Mouse (Mus musculus) hindbrain, embryonic 10.5 days (tissue): ENCODE results near the gene Zfp335. TPM values are rescaled to one million over a fixed set of nuclear protein-coding genes. Genes with fewer than 3 reads are reported as not detected.

Experiments
- DNase-seq: peaks from one replicate; pipeline ENCODE4 v3.0.0-alpha.2; 2017; ENCODE audit warnings: low spot score
- H3K27ac ChIP-seq: fragments of 300-500 bp; sonication (generic); 2 replicates; pipeline ENCODE4 v1.5.1; 2016; ENCODE audit warnings: mild to moderate bottlenecking, moderate library complexity
- H3K27me3 ChIP-seq: fragments of 300-500 bp; sonication (generic); 2 replicates; pipeline ENCODE4 v1.6.1; 2016; ENCODE audit warnings: mild to moderate bottlenecking; ENCODE audit not compliant: poor library complexity, insufficient read depth, severe bottlenecking
- H3K36me3 ChIP-seq: fragments of 300-500 bp; sonication (generic); 2 replicates; pipeline ENCODE4 v1.6.1; 2016; ENCODE audit warnings: mild to moderate bottlenecking, moderate library complexity
- H3K4me1 ChIP-seq: fragments of 300-500 bp; sonication (generic); replicated peaks from 2 replicates; pipeline ENCODE4 v1.6.1; 2016; ENCODE audit warnings: mild to moderate bottlenecking
- H3K4me3 ChIP-seq: fragments of 300-500 bp; sonication (generic); 2 replicates; pipeline ENCODE4 v1.5.1; 2016; ENCODE audit warnings: mild to moderate bottlenecking, moderate library complexity
- H3K9me3 ChIP-seq: fragments of 300-500 bp; sonication (generic); 2 replicates; pipeline ENCODE4 v1.6.1; 2016; ENCODE audit warnings: mild to moderate bottlenecking, moderate library complexity
- WGBS: fragments of 180-500 bp; shearing (Covaris S2); methylation state at CpG from one replicate; pipeline ENCODE4 v1.1.7; 2016; 5-methylcytosine and 5-hydroxymethylcytosine counted together
- polyA plus RNA-seq: library from polyadenylated mRNA; unstranded; fragments of >200 nt; fragmentation: Nextera tagmentation; extraction: Ambion mirVana; gene quantifications from 2 replicates; pipeline ENCODE4 v1.2.1, GENCODE M21; 2016

The Zfp335 gene
- polyA plus RNA-seq, 1 experiment from 2014 or later = 18.4 TPM

DNA sequence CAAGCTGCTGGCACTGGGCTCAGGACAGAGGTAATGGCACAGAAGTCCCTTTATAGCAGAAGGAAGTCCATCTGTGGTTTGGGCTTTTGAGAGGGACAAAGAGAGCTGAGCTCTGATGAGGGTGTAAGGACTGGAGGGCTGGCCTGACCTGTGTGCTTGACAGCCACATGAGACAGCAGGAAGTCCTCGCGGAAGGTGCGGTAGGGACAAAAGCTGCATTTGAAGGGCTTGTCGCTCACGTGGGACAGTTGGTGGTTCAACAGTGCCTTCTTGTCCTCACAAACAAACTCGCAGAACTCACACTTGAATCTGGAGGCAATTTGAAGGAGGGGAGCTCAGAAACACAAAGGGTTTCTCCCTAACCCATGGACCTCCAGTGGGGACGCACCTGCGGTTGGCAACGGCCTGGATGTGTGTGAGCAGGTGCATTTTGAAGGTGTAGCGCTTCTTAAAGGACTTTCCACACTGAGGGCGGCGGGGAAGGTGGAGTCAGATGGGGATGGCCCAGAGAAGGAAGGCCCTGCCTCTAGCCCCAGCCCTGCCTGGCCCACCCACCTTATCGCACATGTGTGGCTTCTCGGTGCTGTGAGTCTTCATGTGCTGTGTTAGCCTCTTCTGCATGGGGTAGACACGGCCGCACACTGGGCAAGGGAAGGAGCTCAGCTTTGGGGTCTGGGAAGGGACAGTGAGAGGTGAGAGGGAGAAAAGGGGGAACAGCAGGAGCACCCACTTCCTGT lies 11.7 kb downstream of the Zfp335 start:
- H3K9me3 ChIP-seq = no peaks in the 10 kb centered on the region
- peaks cover 16% of the 10 kb centered on the region for H3K4me1 ChIP-seq
- DNase-seq = no peak
- 90% methylated on average over 16 of the region's 16 CpGs for WGBS
- H3K27ac ChIP-seq = no peak overlapping the region
- no peak overlapping the region for H3K4me3 ChIP-seq
- peaks cover 100% of the 10 kb centered on the region for H3K36me3 ChIP-seq
- no peaks in the 10 kb centered on the region for H3K27me3 ChIP-seq

DNA sequence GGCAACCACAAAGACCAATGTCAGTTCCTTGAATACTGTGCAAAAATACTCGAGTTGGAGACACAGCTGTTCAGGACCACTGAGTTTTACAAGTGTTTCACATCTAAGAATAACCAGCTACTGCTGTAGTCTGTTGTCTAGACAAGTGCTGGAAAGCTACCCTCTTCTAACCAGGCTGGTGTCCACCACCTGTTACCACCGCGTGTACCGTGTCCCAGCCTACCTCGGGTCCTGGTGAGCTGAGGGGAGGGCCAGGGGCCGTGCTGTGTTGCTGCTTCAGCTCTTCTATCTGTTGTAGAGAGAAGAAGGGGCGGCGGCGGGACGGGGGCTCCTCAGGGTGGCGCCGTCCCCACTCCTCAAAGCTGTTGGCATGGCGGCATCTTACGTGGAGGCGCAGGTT lies 12.5 kb downstream of the Zfp335 start:
- no peak for DNase-seq
- Histone ChIP-seq H3K4me1 (peaks cover 14% of the 10 kb centered on the region), H3K4me3 (no peak overlapping the region), H3K9me3 (no peaks in the 10 kb centered on the region), H3K27ac (no peak overlapping the region), H3K27me3 (no peaks in the 10 kb centered on the region), H3K36me3 (peaks cover 100% of the 10 kb centered on the region)
- 92% methylated on average over 15 of the region's 15 CpGs for WGBS

- WGBS = 94% methylated on average over 7 of the region's 7 CpGs
- H3K27me3 ChIP-seq = no peaks in the 10 kb centered on the region
- no peak overlapping the region for H3K27ac ChIP-seq
- DNase-seq = no peak
- no peaks in the 10 kb centered on the region for H3K9me3 ChIP-seq
- H3K4me1 ChIP-seq = peaks cover 11% of the 10 kb centered on the region
- no peak overlapping the region for H3K4me3 ChIP-seq
- peaks cover 100% of the 10 kb centered on the region for H3K36me3 ChIP-seq
These were observed 13.5 kb downstream of the Zfp335 start for GRCm38 (mm10) chr2:164898008-164898407.

DNA sequence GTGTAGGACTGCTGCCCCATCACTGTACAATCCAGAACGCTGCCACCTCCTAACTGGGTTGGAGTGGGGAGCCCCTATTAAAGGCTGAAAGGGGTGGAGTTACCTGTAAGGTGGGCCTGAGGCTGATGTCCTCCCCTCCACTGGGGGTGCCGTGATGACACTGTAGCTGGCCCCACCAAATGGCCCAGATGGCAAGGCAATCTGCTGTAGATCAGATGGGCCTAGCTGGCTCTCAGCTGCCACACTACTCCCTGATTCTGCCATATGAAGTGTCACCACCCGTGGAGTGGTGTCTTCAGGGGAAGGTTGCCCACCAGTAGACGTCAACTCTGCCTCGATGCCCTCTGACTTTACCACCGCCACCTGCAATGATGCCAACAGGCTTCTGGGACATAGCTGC lies 15.7 kb downstream of the Zfp335 start:
- no peak overlapping the region for H3K27ac ChIP-seq
- no peaks in the 10 kb centered on the region for H3K27me3 ChIP-seq
- no peaks in the 10 kb centered on the region for H3K4me1 ChIP-seq
- H3K4me3 ChIP-seq = no peak overlapping the region
- no peak for DNase-seq
- peaks cover 100% of the 10 kb centered on the region for H3K36me3 ChIP-seq
- 96% methylated on average over 6 of the region's 6 CpGs for WGBS
- no peaks in the 10 kb centered on the region for H3K9me3 ChIP-seq

GRCm38 (mm10) chr2:164894644-164895043 lies 16.9 kb downstream of the Zfp335 start:
- no peaks in the 10 kb centered on the region for H3K9me3 ChIP-seq
- H3K27me3 ChIP-seq = no peaks in the 10 kb centered on the region
- no peak overlapping the region for H3K27ac ChIP-seq
- peaks cover 100% of the 10 kb centered on the region for H3K36me3 ChIP-seq
- H3K4me1 ChIP-seq = no peaks in the 10 kb centered on the region
- WGBS = 82% methylated on average over 1 of the region's 1 CpGs
- no peak overlapping the region for H3K4me3 ChIP-seq
- no peak for DNase-seq

GRCm38 (mm10) chr2:164894048-164894447 lies 17.5 kb downstream of the Zfp335 start:
- H3K4me3 ChIP-seq = no peak overlapping the region
- H3K27me3 ChIP-seq = no peaks in the 10 kb centered on the region
- 69% methylated on average over 5 of the region's 5 CpGs for WGBS
- H3K4me1 ChIP-seq = no peaks in the 10 kb centered on the region
- DNase-seq = no peak
- no peaks in the 10 kb centered on the region for H3K9me3 ChIP-seq
- no peak overlapping the region for H3K27ac ChIP-seq
- H3K36me3 ChIP-seq = peaks cover 100% of the 10 kb centered on the region

DNA sequence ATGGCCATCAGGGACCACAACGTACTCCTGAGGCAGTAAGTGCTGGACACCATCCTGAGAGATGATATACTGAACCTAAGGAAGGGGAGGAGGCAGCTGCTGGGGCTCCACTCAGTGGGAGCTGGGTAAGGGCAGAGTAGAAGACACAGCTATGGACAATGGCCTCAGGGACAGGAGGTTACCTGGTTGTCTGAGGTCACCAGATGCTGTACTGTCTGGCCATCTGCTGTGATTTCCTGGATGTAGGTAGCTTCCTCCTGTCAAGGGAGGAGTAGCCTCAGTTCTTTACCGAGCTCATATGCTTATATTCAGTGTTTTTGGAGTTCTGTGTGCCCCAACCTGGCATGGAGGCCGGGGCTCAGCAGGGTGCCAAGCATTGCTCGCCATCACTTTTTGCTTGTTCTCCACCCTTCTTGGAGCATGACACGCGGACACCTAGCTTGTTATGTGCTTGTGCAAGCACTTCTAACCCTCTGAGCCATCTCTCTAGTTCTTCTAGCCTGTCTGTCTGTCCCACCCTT lies 18.8 kb downstream of the Zfp335 start:
- Histone ChIP-seq H3K27me3 (no peaks in the 10 kb centered on the region), H3K36me3 (peaks cover 100% of the 10 kb centered on the region), H3K27ac (no peak overlapping the region), H3K4me3 (no peak overlapping the region), H3K4me1 (no peaks in the 10 kb centered on the region), H3K9me3 (no peaks in the 10 kb centered on the region)
- no peak for DNase-seq
- 92% methylated on average over 6 of the region's 6 CpGs for WGBS

DNA sequence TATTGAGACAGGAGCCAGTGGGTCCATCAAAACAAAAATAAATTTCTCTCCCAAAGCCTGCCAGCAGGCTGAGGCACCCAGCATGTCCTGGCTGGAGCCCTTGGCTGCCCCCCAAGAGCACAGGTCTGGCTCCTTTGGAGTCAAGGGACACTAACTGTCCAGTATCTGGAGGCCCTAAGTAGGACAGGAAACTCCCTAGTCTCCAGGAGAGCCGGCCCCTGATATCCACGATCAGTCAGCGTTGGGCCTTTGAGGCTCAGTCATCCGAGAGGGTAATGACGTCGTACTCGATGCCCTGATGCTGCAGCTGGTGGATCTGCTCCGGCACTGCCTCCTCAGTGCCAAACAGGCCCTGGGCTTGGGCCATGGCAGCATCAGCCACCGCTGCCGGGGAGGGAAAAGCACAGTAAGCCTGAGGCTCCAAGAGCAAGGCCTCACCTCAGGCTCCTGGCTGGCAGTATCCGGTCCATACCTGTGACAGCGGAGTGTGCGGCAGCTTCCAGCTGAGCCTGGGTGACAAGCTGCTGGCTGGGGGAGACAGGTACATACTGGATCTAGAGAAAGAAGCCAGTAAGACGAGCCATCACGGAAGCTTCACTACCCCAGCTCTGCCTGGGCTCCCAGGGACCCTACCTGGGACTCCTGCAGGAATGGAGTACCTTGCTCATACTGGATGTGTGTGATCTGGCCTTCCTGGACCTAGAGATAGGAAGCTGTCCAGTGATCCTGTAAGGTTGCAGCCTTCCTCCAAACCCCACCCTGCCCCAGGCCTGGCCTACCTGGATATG lies 19.5 kb downstream of the Zfp335 start:
- H3K27me3 ChIP-seq = no peaks in the 10 kb centered on the region
- no peak overlapping the region for H3K4me3 ChIP-seq
- no peaks in the 10 kb centered on the region for H3K9me3 ChIP-seq
- H3K36me3 ChIP-seq = peaks cover 100% of the 10 kb centered on the region
- 91% methylated on average over 15 of the region's 15 CpGs for WGBS
- no peak for DNase-seq
- no peaks in the 10 kb centered on the region for H3K4me1 ChIP-seq
- H3K27ac ChIP-seq = no peak overlapping the region

- Histone ChIP-seq H3K9me3 (no peaks in the 10 kb centered on the region), H3K27me3 (no peaks in the 10 kb centered on the region), H3K36me3 (peaks cover 100% of the 10 kb centered on the region), H3K4me1 (no peaks in the 10 kb centered on the region), H3K4me3 (no peak overlapping the region), H3K27ac (no peak overlapping the region)
- 87% methylated on average over 13 of the region's 13 CpGs for WGBS
- DNase-seq = no peak
These were observed 20.3 kb downstream of the Zfp335 start for GRCm38 (mm10) chr2:164891056-164891834.

DNA sequence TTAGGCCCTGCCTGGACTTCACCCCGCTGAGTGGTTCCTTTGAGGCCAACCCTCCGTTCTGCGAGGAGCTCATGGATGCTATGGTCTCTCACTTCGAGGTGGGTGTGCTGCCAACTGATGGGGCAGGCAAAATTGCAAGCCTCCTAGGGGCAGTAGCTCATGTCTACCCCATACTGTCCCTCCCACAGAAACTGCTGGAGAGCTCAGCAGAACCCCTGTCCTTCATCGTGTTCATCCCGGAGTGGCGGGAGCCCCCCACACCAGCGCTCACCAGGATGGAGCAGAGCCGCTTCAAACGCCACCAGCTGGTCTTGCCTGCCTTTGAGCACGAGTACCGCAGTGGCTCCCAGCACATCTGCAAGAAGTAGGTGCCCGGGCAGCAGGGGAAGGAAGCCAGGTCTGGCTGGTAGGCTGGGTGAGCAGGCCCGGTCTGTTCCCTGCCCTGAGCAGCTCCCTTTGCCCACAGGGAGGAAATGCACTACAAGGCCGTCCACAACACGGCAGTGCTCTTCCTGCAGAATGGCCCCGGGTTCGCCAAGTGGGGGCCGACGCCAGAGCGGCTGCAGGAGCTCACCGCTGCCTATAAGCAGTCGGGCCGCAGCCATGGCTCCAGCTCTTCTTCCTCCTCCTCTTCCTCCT lies 21.0 kb downstream of the Zfp335 start:
- H3K27ac ChIP-seq = no peak overlapping the region
- peaks cover 100% of the 10 kb centered on the region for H3K36me3 ChIP-seq
- H3K4me3 ChIP-seq = no peak overlapping the region
- no peaks in the 10 kb centered on the region for H3K9me3 ChIP-seq
- 94% methylated on average over 24 of the region's 24 CpGs for WGBS
- H3K4me1 ChIP-seq = no peaks in the 10 kb centered on the region
- no peak for DNase-seq
- H3K27me3 ChIP-seq = no peaks in the 10 kb centered on the region

- no peaks in the 10 kb centered on the region for H3K4me1 ChIP-seq
- H3K27ac ChIP-seq = no peak overlapping the region
- WGBS = 87% methylated on average over 2 of the region's 2 CpGs
- no peak overlapping the region for H3K4me3 ChIP-seq
- H3K36me3 ChIP-seq = peaks cover 100% of the 10 kb centered on the region
- no peak for DNase-seq
- no peaks in the 10 kb centered on the region for H3K27me3 ChIP-seq
- no peaks in the 10 kb centered on the region for H3K9me3 ChIP-seq
These were observed 21.6 kb downstream of the Zfp335 start for GRCm38 (mm10) chr2:164889960-164890359.

GRCm38 (mm10) chr2:164888996-164889395 lies 22.6 kb downstream of the Zfp335 start:
- DNase-seq = no peak
- no peaks in the 10 kb centered on the region for H3K4me1 ChIP-seq
- no peaks in the 10 kb centered on the region for H3K27me3 ChIP-seq
- peaks cover 100% of the 10 kb centered on the region for H3K36me3 ChIP-seq
- WGBS = 92% methylated on average over 12 of the region's 12 CpGs
- H3K4me3 ChIP-seq = no peak overlapping the region
- H3K9me3 ChIP-seq = no peaks in the 10 kb centered on the region
- H3K27ac ChIP-seq = no peak overlapping the region
